Mouse (Mus musculus): ENCODE measurements around the gene Brcc3. TPM values are rescaled to one million over a fixed set of nuclear protein-coding genes. Genes with fewer than 3 reads are reported as not detected.

Brcc3 gene
- 29.8 and 32.5 TPM in 2 replicates for polyA plus RNA-seq (2015; fragmentation: Nextera tagmentation; extraction: Ambion mirVana)

GRCm38 (mm10) chrX:75415936-75416785, at the start of gene Brcc3, which contains the start of the genes Cmc4 and Mtcp1:
Gene Brcc3, plus strand, starts transcription at chrX:75416628.
Gene Cmc4, minus strand, starts transcription at chrX:75416584.
Gene Mtcp1, minus strand, starts transcription at chrX:75416588.

GRCm38 (mm10) chrX:75382195-75382771, 34.1 kb upstream of the Brcc3 start, which contains the start of the genes Fundc2 and F8:
Gene Fundc2, plus strand, starts transcription at chrX:75382399.
Gene F8, minus strand, starts transcription at chrX:75382615.

Other genes with a start within 250 kb of the Brcc3 start
- gene Fundc2, start 34.2 kb upstream of the Brcc3 start, polyA plus RNA-seq (2015; fragmentation: Nextera tagmentation; extraction: Ambion mirVana): 55.5 and 61.6 TPM in 2 replicates
- 2.6 TPM in 2 replicates for gene F8, start 34.0 kb upstream of the Brcc3 start, polyA plus RNA-seq (2015; fragmentation: Nextera tagmentation; extraction: Ambion mirVana)
- 27.4 and 27.9 TPM in 2 replicates for gene Cmc4, start within 50 bp of the Brcc3 start, polyA plus RNA-seq (2015; fragmentation: Nextera tagmentation; extraction: Ambion mirVana)
- gene Mtcp1, start within 50 bp of the Brcc3 start, polyA plus RNA-seq (2015; fragmentation: Nextera tagmentation; extraction: Ambion mirVana): 7.6 TPM in 2 replicates
- 129 and 134 TPM in 2 replicates for gene Vbp1, start 97.7 kb downstream of the Brcc3 start, polyA plus RNA-seq (2015; fragmentation: Nextera tagmentation; extraction: Ambion mirVana)
- 0.06 and 0.08 TPM in 2 replicates for gene Rab39b, start 161.6 kb downstream of the Brcc3 start, polyA plus RNA-seq (2015; fragmentation: Nextera tagmentation; extraction: Ambion mirVana)